Mouse (Mus musculus): ENCODE results near the gene Nav3.

The Nav3 gene

GRCm38 (mm10) chr10:110455838-110456493, at the start of gene Nav3:
Nav3 (minus strand) TSS chr10:110456204.
- no peak for DNase-seq (ENCODE audit: low read depth)

GRCm38 (mm10) chr10:110485306-110485705, 29.3 kb upstream of the Nav3 start:
- no peak for DNase-seq (ENCODE audit: low read depth)

GRCm38 (mm10) chr10:110484822-110485221, 28.8 kb upstream of the Nav3 start:
- DNase-seq (ENCODE audit: low read depth), result no peak

GRCm38 (mm10) chr10:110479189-110479588, 23.2 kb upstream of the Nav3 start:
- DNase-seq (ENCODE audit: low read depth), result no peak

- DNase-seq (ENCODE audit: low read depth), result no peak
Observed at GRCm38 (mm10) chr10:110477689-110478314, 21.8 kb upstream of the Nav3 start.

- no peak for DNase-seq (ENCODE audit: low read depth)
Observed at GRCm38 (mm10) chr10:110474107-110474506, 18.1 kb upstream of the Nav3 start.

GRCm38 (mm10) chr10:110469445-110469844, 13.4 kb upstream of the Nav3 start:
- DNase-seq (ENCODE audit: low read depth), result no peak

GRCm38 (mm10) chr10:110455063-110455837, 754 bp downstream of the Nav3 start:
- no peak for DNase-seq (ENCODE audit: low read depth)

- no peak for DNase-seq (ENCODE audit: low read depth)
Observed at GRCm38 (mm10) chr10:110453566-110453965, 2.4 kb downstream of the Nav3 start.

- no peak for DNase-seq (ENCODE audit: low read depth)
Observed at GRCm38 (mm10) chr10:110440396-110440795, 15.6 kb downstream of the Nav3 start.

- DNase-seq (ENCODE audit: low read depth), result no peak
Observed at GRCm38 (mm10) chr10:110431078-110431477, 24.9 kb downstream of the Nav3 start.

GRCm38 (mm10) chr10:110429578-110429977, 26.4 kb downstream of the Nav3 start:
- no peak for DNase-seq (ENCODE audit: low read depth)

GRCm38 (mm10) chr10:110429052-110429451, 27.0 kb downstream of the Nav3 start:
- DNase-seq (ENCODE audit: low read depth), result no peak

GRCm38 (mm10) chr10:110421533-110421932, 34.5 kb downstream of the Nav3 start:
- DNase-seq (ENCODE audit: low read depth), result no peak

GRCm38 (mm10) chr10:110417003-110417402, 39.0 kb downstream of the Nav3 start:
- DNase-seq (ENCODE audit: low read depth), result no peak

GRCm38 (mm10) chr10:110415624-110416023, 40.4 kb downstream of the Nav3 start:
- DNase-seq (ENCODE audit: low read depth), result no peak

- no peak for DNase-seq (ENCODE audit: low read depth)
Observed at GRCm38 (mm10) chr10:110413281-110413897, 42.6 kb downstream of the Nav3 start.

- DNase-seq (ENCODE audit: low read depth), result no peak
Observed at GRCm38 (mm10) chr10:110402950-110403349, 53.1 kb downstream of the Nav3 start.

GRCm38 (mm10) chr10:110400642-110401041, 55.4 kb downstream of the Nav3 start:
- no peak for DNase-seq (ENCODE audit: low read depth)

- no peak for DNase-seq (ENCODE audit: low read depth)
Observed at GRCm38 (mm10) chr10:110398643-110399042, 57.4 kb downstream of the Nav3 start.

GRCm38 (mm10) chr10:110386476-110387197, 69.4 kb downstream of the Nav3 start:
- DNase-seq (ENCODE audit: low read depth), result no peak
